Mouse (Mus musculus): ENCODE measurements around the gene Rab27a.

The Rab27a gene

DNA sequence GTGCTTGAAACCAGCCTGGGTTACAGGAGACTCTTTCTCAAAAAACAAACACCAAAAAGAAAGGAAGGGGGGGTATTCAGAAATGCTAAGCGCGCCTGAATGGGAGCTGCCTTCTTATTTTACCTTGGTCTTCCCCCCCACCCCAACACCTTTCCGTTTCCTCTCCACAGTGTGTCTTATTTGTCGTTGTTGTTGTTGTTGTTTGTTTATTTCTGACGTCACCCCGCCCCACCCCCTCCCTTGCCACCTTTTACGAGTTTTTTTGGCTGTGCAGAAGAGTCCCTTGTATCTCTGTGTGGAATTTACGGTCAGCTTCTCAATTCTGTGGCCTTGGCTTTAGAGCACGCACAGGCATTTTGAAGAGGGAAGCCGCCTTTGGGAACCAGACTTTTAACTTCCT, 1.1 kb downstream of the Rab27a start:
- in situ Hi-C loops (cut with MboI): no loop called here

DNA sequence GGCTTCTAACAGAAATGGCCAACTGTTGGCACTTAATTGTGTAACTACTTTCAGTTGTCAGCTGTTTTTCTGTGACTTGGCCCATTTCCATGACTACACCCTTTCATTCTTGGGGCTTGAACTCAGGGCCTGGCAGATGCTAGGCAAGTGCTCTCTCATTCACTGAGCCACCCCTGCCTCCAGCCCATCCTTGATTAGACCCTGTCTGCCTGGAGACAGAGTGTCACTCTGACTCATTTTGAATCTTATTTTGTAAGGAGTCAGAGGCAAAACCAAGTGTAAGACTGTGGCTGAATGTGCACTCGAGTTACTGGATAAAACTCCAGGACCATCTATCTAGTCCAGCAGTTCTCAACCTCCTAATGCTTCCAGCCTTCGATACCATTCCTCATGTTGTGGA, 3.3 kb downstream of the Rab27a start:
- in situ Hi-C loops (cut with MboI): no loop called here

DNA sequence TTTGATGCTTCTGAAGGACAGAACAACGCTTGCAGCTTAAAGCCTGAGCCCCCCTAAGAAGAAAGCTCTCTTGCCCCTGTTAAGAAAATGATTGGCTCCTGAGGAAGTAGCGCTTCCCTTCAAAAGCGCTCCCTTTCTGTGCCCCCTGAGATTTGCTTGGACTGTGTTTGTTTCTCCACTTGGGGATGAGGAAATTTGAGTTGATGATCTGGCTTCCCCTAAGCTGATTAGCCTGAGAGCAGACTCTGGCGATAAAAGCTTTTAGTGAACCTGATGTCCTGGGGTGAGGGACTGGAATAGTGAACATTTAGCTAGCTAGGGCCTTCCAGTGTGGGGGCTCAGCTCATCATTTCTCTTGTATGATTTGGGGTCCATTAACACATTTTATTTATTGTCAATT, 4.3 kb downstream of the Rab27a start:
- in situ Hi-C loops (cut with MboI): no loop called here

DNA sequence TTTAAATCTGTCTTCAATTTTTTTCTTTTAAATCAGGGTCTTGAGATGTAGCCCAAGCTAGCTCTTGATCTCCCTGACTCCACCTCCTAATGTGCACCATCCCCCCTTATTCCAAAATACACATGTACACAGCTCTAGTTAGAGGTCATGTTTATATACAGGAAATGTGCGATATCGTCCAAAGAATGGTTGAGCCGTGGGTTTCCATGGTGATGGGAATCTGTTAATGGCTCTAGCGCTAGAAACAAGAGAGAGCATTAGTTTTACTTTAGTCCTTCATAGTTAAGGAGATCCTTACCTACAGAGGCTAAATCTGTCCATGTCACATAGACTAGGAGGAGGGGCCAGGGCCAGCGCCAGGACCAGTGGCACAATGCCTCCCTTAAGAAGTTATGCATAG, 5.2 kb downstream of the Rab27a start:
- in situ Hi-C loops (cut with MboI): no loop called here

DNA sequence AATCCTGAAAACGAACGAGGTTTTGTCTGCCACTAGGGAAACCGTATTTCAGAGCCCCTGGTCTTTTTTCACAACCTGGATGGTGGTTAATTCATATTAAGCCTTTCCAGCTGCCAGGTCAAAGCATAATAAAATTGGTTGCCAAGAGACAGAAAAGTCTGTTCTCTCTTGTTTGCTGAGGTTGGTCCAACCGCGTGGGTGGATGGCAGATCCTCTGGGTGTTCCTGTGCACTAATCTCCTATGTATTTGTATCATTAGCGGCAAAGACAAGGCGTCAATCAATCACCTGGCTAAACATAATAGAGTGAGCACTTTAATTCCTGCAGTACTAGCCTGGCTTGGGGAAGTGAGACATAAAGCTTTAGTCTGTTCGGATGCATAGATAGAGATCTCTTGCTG, 6.0 kb downstream of the Rab27a start:
- in situ Hi-C loops (cut with MboI): no loop called here

DNA sequence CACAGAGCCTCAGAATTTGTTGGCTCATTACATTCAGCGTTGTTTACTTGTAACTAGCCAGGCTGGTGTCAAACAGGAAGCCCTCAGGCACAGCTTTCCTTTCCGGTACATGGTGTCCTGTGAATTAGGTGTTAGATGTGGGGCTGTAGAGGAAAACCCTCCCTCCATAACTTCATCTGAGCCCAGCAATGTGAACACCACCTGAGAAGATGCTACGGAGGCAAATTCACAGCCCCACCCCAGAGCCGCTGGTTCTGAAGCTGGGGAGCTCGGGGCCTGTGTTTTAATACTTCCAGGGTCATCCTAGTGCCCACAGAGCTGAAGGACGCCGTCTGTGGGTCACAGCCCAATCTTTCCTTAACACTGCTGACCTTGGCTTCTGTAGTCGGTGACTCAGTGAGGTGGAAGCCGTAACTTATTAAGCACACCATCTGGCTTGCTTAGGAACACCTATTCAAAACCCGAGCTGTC, 10.8 kb downstream of the Rab27a start:
- in situ Hi-C loops (cut with MboI): no loop called here

DNA sequence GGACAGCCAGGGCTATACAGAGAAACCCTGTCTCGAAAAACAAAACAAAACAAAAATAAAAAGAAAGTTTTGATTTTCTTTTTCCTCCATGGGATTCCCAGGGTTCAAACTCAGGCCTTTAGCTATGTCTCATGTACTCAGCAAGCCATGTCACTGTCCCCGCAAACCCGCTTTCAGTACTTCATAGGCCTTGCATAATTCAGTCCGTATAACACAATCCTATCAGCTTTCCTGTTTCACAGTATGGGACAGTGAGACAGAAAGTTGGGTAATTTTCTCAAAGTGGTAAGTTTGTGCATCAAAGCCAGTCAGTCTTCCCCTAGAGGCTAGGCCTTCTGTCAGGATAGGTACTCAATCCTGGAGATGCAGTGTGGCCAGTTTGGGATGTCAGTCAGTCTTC, 14.6 kb downstream of the Rab27a start:
- in situ Hi-C loops (cut with MboI): no loop called here

DNA sequence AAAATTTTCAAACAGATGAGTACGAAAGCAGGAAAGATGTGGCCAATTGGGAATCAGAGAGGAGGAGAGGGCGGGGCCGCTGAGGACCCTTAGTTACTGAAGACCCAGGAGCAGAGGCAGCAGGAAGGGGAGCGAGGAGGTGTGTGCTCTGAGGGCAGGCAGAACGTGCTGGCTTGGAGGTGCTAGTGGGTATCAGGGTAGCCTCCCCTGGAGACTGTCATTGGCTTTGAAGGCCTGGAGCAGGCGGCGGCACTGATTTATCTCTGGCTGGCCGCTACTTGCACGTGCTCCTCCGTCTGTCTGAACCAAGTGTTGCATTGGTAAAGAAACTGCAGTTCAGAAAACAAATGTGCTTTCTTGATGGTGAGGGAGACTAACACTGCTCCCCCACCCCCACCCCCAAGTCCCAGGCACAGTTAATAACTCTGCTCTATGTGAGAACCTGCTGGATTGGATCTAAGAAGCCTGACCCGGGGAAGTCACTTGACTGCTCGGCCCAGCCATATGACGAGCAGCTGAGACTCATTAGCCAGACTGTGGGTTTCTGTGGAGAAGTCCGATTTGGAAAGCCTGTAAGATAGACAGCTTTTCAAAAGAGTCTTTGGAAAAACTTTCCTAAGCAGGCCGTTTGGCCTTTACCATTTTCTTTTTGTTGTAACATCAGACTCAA, 19.1 kb downstream of the Rab27a start:
- in situ Hi-C loops (cut with MboI): no loop called here

DNA sequence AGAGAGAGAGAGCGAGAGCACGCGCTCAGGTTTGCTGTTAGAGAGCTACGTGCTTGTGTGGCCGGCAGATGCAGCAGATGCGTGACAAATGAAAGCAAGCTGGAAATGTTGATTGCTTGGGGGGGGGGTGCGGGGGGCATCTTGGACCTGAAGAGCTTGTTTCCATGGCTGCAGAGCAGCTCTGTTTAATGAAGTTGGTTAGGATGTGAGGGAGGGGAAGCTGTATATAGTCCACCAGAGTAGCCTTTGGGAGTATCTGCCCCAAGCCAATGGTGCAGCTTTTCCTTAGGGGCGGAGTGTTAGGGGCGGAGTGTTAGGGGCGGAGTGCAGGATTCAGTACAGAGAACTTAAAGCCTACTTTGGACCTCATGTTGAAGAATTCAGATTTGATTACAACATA, 22.4 kb downstream of the Rab27a start:
- in situ Hi-C loops (cut with MboI): no loop called here

DNA sequence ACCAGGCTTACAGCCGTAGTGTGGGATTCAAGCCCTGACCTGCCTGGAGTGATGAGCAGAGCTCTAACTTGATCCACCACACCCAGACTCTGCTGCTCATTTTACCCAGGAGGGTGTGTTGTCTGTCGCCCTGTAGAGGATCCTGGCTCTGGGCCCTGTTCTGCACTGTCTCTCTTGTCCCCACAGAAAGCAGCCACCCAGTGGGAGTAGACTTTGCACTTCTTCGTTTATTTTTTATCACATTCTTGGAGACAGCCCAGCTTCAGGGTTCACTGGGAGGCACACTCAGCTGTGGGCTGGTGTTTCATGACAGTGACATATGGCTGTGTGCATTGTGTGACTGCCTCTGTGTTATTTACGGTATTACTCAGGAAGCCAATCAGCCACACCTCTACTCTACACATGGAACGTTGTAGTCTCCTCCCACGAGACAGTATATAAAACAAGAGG, 23.6 kb downstream of the Rab27a start:
- in situ Hi-C loops (cut with MboI): no loop called here

DNA sequence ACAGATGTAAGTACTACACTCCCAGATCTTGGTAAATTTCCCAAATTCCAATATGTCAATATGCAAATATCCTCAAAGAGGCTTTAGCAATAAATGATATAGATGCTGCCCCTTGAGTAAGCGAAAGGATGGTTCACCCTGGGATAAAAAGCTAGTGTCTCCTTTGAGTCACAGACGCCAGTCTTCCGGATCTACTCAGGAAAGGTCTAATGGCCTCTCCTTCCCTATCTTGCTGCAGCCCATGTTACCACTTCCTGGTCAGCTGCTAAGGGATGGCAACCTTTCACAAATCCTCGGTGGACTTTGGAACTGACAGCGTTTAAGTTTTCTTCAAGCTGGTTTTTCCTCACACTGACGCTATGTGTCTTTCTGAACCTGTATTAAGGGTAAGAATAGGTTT, 24.0 kb downstream of the Rab27a start:
- in situ Hi-C loops (cut with MboI): no loop called here

DNA sequence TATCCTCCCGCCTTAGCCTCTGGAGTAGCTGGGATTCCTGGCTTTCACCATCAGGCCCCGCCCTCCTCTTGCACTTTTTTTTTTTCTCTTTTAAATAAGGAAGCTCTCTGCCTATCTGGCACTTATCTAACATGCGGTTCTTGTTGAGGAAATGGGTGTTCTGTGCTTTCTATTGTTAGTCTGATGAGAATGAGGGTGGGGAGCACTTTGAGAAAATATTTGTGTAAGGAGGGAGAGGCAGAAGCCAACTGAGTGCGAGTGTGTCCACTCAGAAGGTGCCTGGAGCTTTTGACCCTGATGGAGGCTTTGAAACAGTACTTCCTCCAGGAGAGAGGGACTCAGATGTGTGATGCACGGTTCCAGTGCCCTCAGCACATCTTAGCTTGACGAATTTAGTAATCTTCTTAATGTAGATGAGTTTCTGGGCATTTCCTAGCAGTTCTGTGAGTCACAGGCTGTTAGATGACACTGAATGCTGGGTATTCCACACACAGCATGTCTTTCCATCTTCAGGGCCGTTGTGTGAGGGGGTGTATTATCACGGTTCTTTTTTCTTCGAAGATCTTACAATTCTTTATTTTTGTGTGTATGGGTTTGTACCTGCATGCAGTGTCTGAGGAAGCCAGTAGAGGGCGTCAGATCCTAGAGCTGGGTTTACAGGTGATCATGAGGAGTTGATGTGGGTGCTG, 26.5 kb downstream of the Rab27a start:
- in situ Hi-C loops (cut with MboI): no loop called here

DNA sequence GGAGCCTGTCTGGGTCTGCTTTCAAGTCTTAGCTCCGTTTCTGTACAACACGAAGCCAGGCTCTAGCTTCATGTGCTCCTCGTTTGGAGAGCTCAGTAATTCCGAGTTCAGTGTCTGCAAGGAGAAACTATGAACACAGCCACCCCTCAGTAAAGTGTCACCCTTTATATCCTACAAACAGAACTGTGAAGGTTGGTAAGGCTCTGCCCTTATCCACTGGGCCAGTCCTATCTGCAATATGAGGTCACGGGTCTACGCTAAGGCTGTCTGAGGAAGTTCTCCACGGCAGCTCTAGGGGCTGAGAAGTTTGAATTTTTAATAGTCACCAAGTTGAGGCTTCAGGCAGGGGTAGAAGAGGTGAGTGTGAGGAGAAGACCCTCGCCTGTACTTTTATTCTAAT, 27.8 kb downstream of the Rab27a start:
- in situ Hi-C loops (cut with MboI): no loop called here

DNA sequence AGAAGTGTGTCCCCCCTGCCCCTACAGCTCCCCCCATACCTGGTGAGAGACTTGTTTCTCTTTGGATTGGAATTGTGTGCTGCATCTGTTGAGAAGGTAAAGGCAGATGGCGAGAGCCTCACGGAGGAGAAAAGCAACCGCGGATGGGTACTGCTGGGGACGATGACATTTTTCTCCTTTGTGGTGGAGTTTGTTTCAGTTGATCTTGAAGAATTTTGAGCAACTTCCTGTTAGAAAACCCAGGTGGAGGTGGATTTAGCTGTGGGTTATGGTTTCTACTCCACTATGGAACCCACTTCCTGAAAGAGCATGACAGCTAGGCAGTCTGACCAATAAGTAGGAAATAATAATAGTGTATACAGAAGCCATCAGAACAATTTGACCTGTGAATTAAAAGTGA, 28.5 kb downstream of the Rab27a start:
- in situ Hi-C loops (cut with MboI): no loop called here

DNA sequence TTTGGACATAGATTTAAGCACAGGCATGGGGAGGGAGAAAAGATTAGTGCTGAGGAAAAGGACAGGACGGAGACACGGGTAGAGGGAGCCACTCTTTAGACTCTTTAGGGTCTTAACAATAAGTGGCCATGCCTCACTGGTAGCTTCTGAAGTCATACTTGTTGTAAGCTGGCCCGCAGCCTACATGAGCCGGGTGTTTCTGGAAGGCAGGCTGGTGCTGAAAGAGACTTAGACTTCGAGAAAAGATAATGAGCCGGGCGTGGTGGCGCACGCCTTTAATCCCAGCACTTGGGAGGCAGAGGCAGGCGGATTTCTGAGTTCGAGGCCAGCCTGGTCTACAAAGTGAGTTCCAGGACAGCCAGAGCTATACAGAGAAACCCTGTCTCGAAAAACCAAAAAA, 34.7 kb downstream of the Rab27a start:
- in situ Hi-C loops (cut with MboI): loop anchor here (25.0 kb wide), 1 partner anchor 317 kb away; no protein-coding TSS in a partner anchor

DNA sequence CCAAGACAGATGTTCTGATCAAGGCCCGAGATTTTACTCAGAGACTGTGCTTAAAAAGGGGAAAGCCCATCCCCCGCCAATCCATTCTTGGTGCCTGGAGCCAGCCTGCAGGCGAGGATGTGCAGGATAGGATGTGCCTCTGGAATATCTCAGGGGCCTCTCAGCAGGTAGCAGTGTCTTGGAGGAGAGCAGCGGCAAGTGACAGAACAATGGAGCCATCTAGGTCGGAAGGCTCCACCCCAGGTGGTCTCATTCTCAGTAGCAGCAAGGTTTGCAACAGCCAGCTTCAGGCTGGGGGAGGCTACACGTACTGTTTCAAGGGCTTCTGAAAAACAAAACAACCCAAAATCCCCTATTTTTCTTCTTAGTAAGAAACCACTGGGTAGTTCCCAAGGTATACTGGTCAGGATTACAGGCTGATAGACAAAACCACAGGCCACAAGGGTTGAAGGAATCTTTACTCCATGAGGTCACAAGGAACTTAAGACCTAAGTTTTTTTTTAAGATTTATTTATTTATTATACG, 35.2 kb downstream of the Rab27a start:
- in situ Hi-C loops (cut with MboI): loop anchor here (25.0 kb wide), 1 partner anchor 318 kb away; no protein-coding TSS in a partner anchor

DNA sequence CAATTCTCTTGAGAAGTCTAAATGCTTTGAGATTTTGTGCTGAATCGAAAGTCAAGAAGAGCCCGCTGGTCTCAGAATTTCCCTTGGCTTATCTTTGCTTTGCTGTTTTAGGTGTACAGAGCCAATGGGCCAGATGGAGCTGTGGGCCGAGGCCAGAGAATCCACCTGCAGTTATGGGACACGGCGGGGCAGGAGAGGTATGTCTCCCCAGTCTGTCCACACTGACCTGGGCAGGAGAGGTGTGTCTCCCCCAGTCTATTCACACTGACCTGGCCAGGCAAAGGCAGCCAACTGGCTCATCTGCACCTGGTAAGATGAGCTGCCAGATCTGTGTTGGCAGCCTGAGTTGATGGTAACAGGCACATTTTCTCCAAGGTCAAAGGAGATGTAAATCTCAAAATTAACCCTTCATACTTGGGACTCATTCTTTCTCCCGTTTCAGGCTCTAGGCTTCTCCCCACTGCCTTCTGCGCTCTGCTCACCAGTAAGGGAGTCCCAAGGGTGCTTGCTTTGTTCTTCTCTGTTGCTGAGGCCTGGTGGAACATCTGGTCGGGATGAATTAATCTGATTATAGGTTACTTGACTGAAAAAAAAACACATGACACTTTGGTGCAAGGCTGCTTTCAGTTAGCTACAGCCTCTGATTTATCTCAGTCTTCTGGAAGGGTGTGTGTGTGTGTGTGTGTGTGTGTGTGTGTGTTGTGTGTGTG, 37.8 kb downstream of the Rab27a start:
- in situ Hi-C loops (cut with MboI): loop anchor here (25.0 kb wide), 1 partner anchor 320 kb away; no protein-coding TSS in a partner anchor

DNA sequence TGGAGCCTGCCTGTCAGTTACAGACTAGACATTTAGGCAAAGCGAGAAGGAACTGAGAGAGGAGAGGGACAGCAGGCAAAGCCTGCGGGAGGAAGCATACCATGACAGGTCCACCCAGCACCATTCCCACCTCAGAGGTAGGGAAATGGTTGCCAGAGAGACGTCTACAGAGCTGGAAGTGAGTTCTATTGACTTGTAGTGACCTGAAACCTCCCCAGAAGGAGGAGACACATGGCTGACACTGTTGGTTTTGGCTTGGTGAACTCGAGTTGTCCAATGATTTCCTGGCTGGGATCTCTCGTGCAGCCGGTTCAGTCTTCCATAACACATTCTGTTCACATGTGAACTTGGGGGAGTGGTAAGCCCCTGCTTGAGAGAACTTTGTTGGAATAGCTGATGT, 39.3 kb downstream of the Rab27a start:
- in situ Hi-C loops (cut with MboI): loop anchor here (25.0 kb wide), 1 partner anchor 322 kb away; no protein-coding TSS in a partner anchor

DNA sequence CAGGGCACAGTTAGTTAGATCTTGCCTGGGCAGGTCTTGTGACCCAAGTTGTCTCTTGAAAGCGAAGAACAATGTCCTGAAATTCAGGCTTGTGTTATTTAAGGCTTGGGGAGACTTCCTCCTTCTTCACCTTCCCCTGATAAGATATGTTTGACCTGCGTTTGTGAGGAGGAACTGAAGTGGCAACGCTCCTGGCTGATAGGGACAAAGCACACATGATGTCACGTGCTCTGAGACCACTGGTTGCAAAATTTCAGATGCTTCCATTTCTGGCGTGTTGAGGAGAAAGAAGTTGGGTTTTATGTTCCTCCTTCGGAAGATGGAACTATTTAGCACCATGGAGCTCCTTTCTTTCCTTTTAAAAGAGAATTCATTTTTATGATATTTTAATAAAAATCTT, 41.2 kb downstream of the Rab27a start:
- in situ Hi-C loops (cut with MboI): loop anchor here (25.0 kb wide), 1 partner anchor 324 kb away; no protein-coding TSS in a partner anchor

DNA sequence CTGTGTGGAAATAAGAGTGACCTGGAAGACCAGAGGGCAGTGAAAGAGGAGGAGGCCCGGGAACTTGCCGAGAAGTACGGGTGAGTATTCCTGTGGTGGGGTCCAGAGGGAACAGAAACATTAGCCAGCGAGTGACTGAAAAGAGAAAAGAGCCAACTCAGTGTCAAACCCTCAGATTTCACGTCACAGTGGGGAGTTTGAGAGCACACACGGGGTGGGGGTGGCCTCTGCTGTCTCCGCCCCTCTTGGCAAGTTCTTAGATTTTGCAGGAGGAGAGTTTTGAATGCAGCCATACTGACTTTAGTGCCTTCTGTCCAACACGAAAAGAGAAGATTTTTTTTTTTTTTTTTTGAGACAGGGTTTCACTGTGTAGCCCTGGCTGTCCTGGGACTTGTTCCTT, 42.5 kb downstream of the Rab27a start:
- in situ Hi-C loops (cut with MboI): loop anchor here (25.0 kb wide), 1 partner anchor 325 kb away; no protein-coding TSS in a partner anchor

DNA sequence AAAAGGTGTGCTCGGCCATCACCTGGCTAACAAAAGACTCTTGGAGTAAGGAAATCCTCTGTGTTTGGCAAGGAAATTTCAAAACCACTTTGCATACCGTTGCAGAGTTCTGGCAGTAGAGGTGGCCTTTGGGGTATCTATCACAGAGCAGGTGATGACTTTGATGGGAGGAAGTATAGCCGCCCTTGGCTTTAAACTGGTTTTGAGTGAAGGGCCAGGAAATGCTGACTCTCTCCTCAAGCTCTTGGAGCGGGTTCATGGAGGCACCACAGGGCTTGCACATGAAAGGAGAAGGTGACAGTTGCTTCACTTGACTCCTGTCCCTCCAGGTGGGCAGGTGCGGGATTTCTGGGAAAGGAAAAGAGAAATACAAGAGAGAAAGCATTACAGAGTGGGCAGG, 42.9 kb downstream of the Rab27a start:
- in situ Hi-C loops (cut with MboI): loop anchor here (25.0 kb wide), 1 partner anchor 325 kb away; no protein-coding TSS in a partner anchor

Measured in mature B cell (primary cell).